Mouse (Mus musculus): ENCODE measurements at regions not wholly inside any gene's neighbourhood (a gene's known extent, or its start where the extent isn't known, plus 50 kb on each side); places are given as distances from the start of the nearest gene placed in this dataset.

DNA sequence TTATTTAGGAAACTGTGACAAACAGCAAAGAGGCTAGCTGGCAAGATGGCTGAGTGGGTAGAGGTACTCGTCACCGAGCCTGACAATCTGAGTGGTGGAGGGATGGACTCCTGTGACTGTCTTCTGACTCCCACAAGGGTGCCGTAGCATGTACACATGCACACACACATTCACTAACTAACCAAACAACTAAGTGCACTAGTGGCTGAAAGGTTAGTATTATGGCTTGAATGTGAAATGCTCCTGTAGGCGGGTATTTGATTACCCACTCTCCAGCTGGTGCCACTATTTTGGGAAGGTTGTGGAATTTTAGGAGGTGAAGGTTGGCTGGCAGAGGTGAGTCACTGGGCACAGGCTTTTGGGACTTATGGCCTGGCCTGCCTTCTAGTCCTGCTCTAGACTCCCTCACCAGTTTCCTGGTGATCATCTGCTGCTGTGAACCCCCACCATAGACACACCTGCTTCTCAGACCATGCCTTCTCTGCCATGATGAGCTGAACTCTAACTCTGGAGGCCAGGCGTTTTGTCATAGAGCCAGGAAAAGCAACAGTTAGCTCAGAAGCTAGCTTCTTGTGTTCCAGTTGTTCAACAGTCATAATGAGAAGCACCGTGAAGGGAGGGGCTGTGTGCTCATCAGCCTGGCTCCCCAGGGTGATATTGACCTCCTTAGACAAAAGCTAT lies 131.5 kb upstream of the Eif4g2 start:
- Histone ChIP-seq H3K4me2 (ENCODE audit: low read depth, low read length) (no peak overlapping the region), H3K4me3 (ENCODE audit: low read depth, low read length) (no peak overlapping the region), H3K27ac (replicated peaks; ENCODE audit: low read depth, low read length) (no peak overlapping the region), H3K36me3 (ENCODE audit: control insufficient read depth, insufficient read depth, low read length) (no peaks in the 10 kb centered on the region), H3K9me3 (ENCODE audit: control insufficient read depth, low read length) (no peaks in the 10 kb centered on the region), H3K9ac (ENCODE audit: low read depth, low read length) (no peak overlapping the region), H3K4me1 (ENCODE audit: control insufficient read depth, insufficient read depth, low read length) (peaks cover 4% of the 10 kb centered on the region; the same call in 1 of the 2 replicates), H3K27me3 (replicated peaks; ENCODE audit: control insufficient read depth, insufficient read depth, low read length) (no peaks in the 10 kb centered on the region)
- ATAC-seq (ENCODE audit: low read depth) = no peak
- WGBS = 88% methylated on average over 6 of the region's 6 CpGs
- no peak for DNase-seq (ENCODE audit: low spot score)

DNA sequence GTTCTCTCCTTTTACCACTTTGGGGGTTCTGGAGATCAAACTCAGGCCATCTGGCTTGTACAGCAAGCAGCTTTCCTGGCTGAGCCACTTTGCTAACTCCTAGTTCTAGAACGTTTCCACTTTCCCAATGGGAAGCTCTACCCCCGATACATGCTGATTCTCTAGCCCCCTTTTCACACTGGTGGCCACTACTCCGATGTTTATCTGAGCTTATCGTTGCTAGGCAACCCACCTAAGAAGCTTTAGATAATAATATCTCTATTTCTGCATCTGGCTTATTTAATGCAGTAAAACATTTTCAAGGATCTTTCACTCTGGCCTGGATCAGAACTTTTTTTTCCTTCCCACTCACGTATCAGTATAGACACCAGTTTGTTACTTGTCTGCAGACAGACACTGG lies 129.4 kb upstream of the Eif4g2 start:
- no peaks in the 10 kb centered on the region for H3K27me3 ChIP-seq (replicated peaks; ENCODE audit: control insufficient read depth, insufficient read depth, low read length)
- no peak overlapping the region for H3K4me2 ChIP-seq (ENCODE audit: low read depth, low read length)
- peaks cover 4% of the 10 kb centered on the region; the same call in 1 of the 2 replicates for H3K4me1 ChIP-seq (ENCODE audit: control insufficient read depth, insufficient read depth, low read length)
- no peaks in the 10 kb centered on the region for H3K9me3 ChIP-seq (ENCODE audit: control insufficient read depth, low read length)
- H3K36me3 ChIP-seq (ENCODE audit: control insufficient read depth, insufficient read depth, low read length) = no peaks in the 10 kb centered on the region
- H3K4me3 ChIP-seq (ENCODE audit: low read depth, low read length) = no peak overlapping the region
- no peak overlapping the region for H3K27ac ChIP-seq (replicated peaks; ENCODE audit: low read depth, low read length)
- DNase-seq (ENCODE audit: low spot score) (no peak), ATAC-seq (ENCODE audit: low read depth) (no peak; the same call in 1 of the 2 replicates)
- 75% methylated on average over 5 of the region's 5 CpGs for WGBS
- no peak overlapping the region for H3K9ac ChIP-seq (ENCODE audit: low read depth, low read length)

- peak; percentile 57 for DNase-seq (ENCODE audit: low spot score)
- ATAC-seq (ENCODE audit: low read depth) = peak; percentile 72; the same call in 1 of the 2 replicates
- WGBS = 67% methylated on average over 11 of the region's 11 CpGs
Measured at GRCm38 (mm10) chr7:111211641-111212040, 128.8 kb upstream of the Eif4g2 start.

DNA sequence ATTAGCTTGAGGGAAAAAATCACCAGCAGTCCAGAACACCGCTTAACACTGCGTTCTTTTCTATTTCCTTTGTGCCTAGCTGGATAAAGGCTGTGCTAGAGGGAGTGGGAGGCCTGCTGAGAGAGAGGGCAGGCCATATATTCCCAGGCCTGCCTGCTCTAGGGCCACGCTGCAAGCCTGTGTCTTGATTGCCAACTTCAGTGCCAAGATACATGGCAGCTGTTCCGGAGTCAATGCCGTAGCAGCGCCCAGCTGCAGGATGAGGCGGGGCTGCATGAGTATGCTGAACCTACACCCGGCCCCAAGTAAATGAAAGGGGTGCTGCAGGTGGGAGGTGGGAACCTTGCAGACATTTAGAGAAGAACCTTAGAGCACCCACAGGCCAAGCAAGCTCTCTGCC lies 127.5 kb upstream of the Eif4g2 start:
- DNase-seq (ENCODE audit: low spot score) (no peak), ATAC-seq (ENCODE audit: low read depth) (no peak)
- no peaks in the 10 kb centered on the region for H3K9me3 ChIP-seq (ENCODE audit: control insufficient read depth, low read length)
- no peaks in the 10 kb centered on the region for H3K27me3 ChIP-seq (replicated peaks; ENCODE audit: control insufficient read depth, insufficient read depth, low read length)
- no peak overlapping the region for H3K27ac ChIP-seq (replicated peaks; ENCODE audit: low read depth, low read length)
- no peak overlapping the region for H3K9ac ChIP-seq (ENCODE audit: low read depth, low read length)
- H3K4me2 ChIP-seq (ENCODE audit: low read depth, low read length) = no peak overlapping the region
- no peaks in the 10 kb centered on the region for H3K36me3 ChIP-seq (ENCODE audit: control insufficient read depth, insufficient read depth, low read length)
- H3K4me3 ChIP-seq (ENCODE audit: low read depth, low read length) = no peak overlapping the region
- 75% methylated on average over 8 of the region's 8 CpGs for WGBS
- peaks cover 4% of the 10 kb centered on the region; the same call in 1 of the 2 replicates for H3K4me1 ChIP-seq (ENCODE audit: control insufficient read depth, insufficient read depth, low read length)

More at GRCm38 (mm10) chr7:111211641-111212040, 128.8 kb upstream of the Eif4g2 start:
- Histone ChIP-seq H3K4me2 (ENCODE audit: low read depth, low read length) (no peak overlapping the region), H3K27me3 (replicated peaks; ENCODE audit: control insufficient read depth, insufficient read depth, low read length) (no peaks in the 10 kb centered on the region), H3K27ac (replicated peaks; ENCODE audit: low read depth, low read length) (no peak overlapping the region), H3K4me1 (ENCODE audit: control insufficient read depth, insufficient read depth, low read length) (peaks cover 4% of the 10 kb centered on the region; the same call in 1 of the 2 replicates), H3K9me3 (ENCODE audit: control insufficient read depth, low read length) (no peaks in the 10 kb centered on the region), H3K36me3 (ENCODE audit: control insufficient read depth, insufficient read depth, low read length) (no peaks in the 10 kb centered on the region), H3K9ac (ENCODE audit: low read depth, low read length) (no peak overlapping the region), H3K4me3 (ENCODE audit: low read depth, low read length) (no peak overlapping the region)

DNA sequence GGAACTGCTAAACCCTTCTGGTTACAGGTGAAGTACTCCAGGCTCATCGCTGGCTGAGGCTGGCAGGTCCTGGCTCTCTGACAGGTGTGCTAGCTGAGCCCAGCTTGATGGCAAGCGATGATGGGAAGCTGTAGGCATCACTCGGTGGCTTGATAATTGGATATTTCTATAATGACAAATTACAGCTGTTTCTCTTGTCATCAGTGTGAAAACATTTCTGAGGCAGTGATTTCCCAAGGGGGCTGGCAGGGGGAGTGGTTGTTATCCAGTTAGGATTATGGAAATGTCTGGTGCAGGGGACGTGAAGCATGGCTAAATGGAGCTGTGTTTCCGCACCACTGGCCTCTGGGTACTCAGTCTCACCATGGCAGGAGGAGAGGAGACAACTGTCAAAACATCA lies 123.0 kb upstream of the Eif4g2 start:
- Histone ChIP-seq H3K27ac (replicated peaks; ENCODE audit: low read depth, low read length) (no peak overlapping the region), H3K36me3 (ENCODE audit: control insufficient read depth, insufficient read depth, low read length) (no peaks in the 10 kb centered on the region), H3K9ac (ENCODE audit: low read depth, low read length) (no peak overlapping the region), H3K4me1 (ENCODE audit: control insufficient read depth, insufficient read depth, low read length) (no peaks in the 10 kb centered on the region), H3K4me2 (ENCODE audit: low read depth, low read length) (no peak overlapping the region), H3K27me3 (replicated peaks; ENCODE audit: control insufficient read depth, insufficient read depth, low read length) (no peaks in the 10 kb centered on the region), H3K4me3 (ENCODE audit: low read depth, low read length) (no peak overlapping the region), H3K9me3 (ENCODE audit: control insufficient read depth, low read length) (peaks cover 4% of the 10 kb centered on the region; the same call in 1 of the 2 replicates)
- ATAC-seq (ENCODE audit: low read depth) (no peak), DNase-seq (ENCODE audit: low spot score) (no peak)
- 71% methylated on average over 5 of the region's 5 CpGs for WGBS

DNA sequence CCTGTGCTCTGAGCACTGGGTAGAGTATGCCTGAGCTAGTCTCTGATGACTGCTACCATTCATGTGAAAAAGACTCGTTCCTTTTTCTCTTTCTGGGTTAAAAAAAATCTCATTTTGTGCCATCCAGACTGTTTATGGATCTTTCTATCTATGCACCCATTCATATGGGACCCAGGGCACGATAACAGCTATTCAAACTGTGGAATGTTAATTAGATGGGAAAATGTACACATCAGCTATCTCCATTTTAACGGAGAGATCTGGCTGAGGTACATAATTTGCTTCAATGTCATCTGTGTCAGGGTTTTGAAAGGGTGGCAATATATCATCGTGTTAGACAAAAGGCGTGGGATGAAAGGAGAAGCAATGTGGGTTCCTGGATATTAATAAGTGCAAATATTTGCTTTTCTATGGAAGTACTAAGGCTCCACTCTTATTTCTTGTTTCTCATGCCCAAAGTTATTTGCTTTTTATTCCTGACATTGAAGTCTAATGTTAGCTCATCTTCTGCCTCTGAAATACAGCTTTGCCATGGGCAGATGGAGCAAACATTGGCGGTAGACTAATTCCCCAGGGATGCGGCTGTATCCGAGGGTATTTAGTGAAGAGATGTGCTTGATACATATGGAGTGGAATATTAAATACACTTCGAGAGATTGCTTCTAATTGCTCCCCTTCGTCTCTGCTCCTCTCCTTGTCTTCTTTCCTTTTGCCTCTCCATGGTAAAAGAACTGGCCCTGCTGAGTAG lies 116.0 kb upstream of the Eif4g2 start:
- Histone ChIP-seq H3K36me3 (ENCODE audit: control insufficient read depth, insufficient read depth, low read length) (no peaks in the 10 kb centered on the region), H3K4me2 (ENCODE audit: low read depth, low read length) (no peak overlapping the region), H3K4me1 (ENCODE audit: control insufficient read depth, insufficient read depth, low read length) (no peaks in the 10 kb centered on the region), H3K27ac (replicated peaks; ENCODE audit: low read depth, low read length) (no peak overlapping the region), H3K27me3 (replicated peaks; ENCODE audit: control insufficient read depth, insufficient read depth, low read length) (no peaks in the 10 kb centered on the region), H3K4me3 (ENCODE audit: low read depth, low read length) (no peak overlapping the region), H3K9me3 (ENCODE audit: control insufficient read depth, low read length) (no peaks in the 10 kb centered on the region), H3K9ac (ENCODE audit: low read depth, low read length) (no peak overlapping the region)
- no peak for ATAC-seq (ENCODE audit: low read depth)
- no peak for DNase-seq (ENCODE audit: low spot score)
- WGBS = 73% methylated on average over 10 of the region's 10 CpGs

GRCm38 (mm10) chr7:111191674-111192073 lies 108.8 kb upstream of the Eif4g2 start:
- Histone ChIP-seq H3K27me3 (replicated peaks; ENCODE audit: control insufficient read depth, insufficient read depth, low read length) (no peaks in the 10 kb centered on the region), H3K36me3 (ENCODE audit: control insufficient read depth, insufficient read depth, low read length) (no peaks in the 10 kb centered on the region), H3K4me1 (ENCODE audit: control insufficient read depth, insufficient read depth, low read length) (no peaks in the 10 kb centered on the region; the same call in 1 of the 2 replicates), H3K27ac (replicated peaks; ENCODE audit: low read depth, low read length) (no peak overlapping the region), H3K4me2 (ENCODE audit: low read depth, low read length) (no peak overlapping the region), H3K9ac (ENCODE audit: low read depth, low read length) (no peak overlapping the region), H3K4me3 (ENCODE audit: low read depth, low read length) (no peak overlapping the region), H3K9me3 (ENCODE audit: control insufficient read depth, low read length) (no peaks in the 10 kb centered on the region)
- WGBS = 44% methylated on average over 4 of the region's 4 CpGs
- DNase-seq (ENCODE audit: low spot score) = peak; percentile 84
- peak; percentile 91 for ATAC-seq (ENCODE audit: low read depth)

GRCm38 (mm10) chr7:111191216-111191615 lies 108.4 kb upstream of the Eif4g2 start:
- DNase-seq (ENCODE audit: low spot score) (no peak), ATAC-seq (ENCODE audit: low read depth) (no peak)
- Histone ChIP-seq H3K36me3 (ENCODE audit: control insufficient read depth, insufficient read depth, low read length) (no peaks in the 10 kb centered on the region), H3K4me1 (ENCODE audit: control insufficient read depth, insufficient read depth, low read length) (no peaks in the 10 kb centered on the region; the same call in 1 of the 2 replicates), H3K4me2 (ENCODE audit: low read depth, low read length) (no peak overlapping the region), H3K27me3 (replicated peaks; ENCODE audit: control insufficient read depth, insufficient read depth, low read length) (no peaks in the 10 kb centered on the region), H3K9ac (ENCODE audit: low read depth, low read length) (no peak overlapping the region), H3K27ac (replicated peaks; ENCODE audit: low read depth, low read length) (no peak overlapping the region), H3K4me3 (ENCODE audit: low read depth, low read length) (no peak overlapping the region), H3K9me3 (ENCODE audit: control insufficient read depth, low read length) (no peaks in the 10 kb centered on the region)

Measured in embryonic facial prominence, embryonic 14.5 days (tissue).